Mouse (Mus musculus) thymus, postnatal 4 days (tissue): ENCODE results near the gene Ppp2r2d.

ENCODE experiments used
- DNase-seq: peaks from one replicate; pipeline ENCODE4 v3.0.0; 2021

The Ppp2r2d gene

GRCm38 (mm10) chr7:138863950-138864572, 18.2 kb downstream of the Ppp2r2d start:
- DNase-seq = no peak

- DNase-seq = no peak
Measured at GRCm38 (mm10) chr7:138864776-138865175, 18.9 kb downstream of the Ppp2r2d start.

- DNase-seq = no peak
Measured at GRCm38 (mm10) chr7:138867286-138867685, 21.4 kb downstream of the Ppp2r2d start.

DNA sequence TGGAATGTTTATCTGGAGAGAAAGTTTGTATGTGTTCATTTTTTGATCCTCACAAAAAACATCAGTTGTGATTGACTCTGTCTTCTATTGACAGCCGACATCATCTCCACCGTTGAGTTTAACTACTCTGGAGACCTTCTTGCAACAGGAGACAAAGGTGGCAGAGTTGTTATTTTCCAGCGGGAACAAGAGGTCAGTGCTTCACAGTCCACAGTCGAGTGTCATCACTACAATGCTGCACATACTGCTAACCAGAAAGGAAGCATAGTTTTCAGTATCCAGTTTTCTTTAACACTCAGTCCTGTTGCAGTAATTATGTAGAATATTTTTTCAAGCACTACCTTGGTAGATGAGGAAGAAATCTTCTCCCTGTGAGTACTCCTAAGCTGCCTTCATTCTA, 22.4 kb downstream of the Ppp2r2d start:
- DNase-seq = no peak

- DNase-seq = no peak
Measured at GRCm38 (mm10) chr7:138872956-138873355, 27.1 kb downstream of the Ppp2r2d start.

DNA sequence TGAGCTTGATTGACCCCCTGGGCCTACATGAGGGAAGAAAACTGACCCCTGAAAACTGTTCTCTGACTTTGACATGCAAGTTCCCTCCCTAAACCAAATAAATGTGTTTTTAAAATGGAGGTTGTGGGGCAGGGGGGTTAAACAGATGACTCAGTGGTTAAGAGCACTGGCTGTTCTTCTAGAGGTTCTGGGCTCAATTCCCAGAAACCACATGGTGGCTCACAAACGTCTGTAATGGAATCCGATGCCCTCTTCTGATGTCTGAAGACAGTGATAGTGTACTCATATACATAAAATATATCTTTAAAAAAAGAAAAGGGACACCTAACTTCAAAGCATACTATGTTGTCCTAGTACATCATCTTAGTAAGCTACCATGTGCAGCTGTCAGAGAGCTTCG, 29.2 kb downstream of the Ppp2r2d start:
- no peak for DNase-seq

GRCm38 (mm10) chr7:138883724-138884123, 37.8 kb downstream of the Ppp2r2d start:
- DNase-seq = no peak

- no peak for DNase-seq
Measured at GRCm38 (mm10) chr7:138885365-138886289, 39.7 kb downstream of the Ppp2r2d start.

GRCm38 (mm10) chr7:138898122-138898521, 52.2 kb downstream of the Ppp2r2d start:
- DNase-seq = no peak

GRCm38 (mm10) chr7:138898743-138899142, 52.9 kb downstream of the Ppp2r2d start:
- no peak for DNase-seq

DNA sequence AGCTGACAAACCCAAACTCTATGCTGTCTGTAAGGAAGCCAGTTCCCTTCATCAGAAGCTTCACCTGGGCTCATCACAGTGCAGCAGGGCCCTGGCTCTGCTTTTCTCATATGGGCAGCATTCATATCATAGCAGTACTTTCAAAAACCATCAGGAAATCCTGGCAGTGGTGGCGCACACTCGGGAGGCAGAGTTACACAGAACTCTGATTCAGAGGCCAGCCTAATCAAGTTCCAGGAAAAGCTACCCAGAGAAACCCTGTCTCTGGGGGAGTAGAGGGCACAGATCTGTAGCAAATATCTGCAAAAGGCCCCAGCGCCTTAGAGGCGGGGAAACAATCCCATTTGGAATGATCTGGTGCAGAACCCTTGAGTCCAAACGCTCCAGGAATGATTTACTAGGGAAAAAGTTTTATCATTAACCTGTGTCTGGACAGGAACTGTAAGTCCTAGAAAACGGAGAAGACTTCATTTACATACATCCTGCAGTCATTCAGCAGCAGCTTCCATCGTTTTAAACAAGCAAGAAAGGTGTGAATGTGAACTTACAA, 58.1 kb downstream of the Ppp2r2d start:
- DNase-seq = no peak

DNA sequence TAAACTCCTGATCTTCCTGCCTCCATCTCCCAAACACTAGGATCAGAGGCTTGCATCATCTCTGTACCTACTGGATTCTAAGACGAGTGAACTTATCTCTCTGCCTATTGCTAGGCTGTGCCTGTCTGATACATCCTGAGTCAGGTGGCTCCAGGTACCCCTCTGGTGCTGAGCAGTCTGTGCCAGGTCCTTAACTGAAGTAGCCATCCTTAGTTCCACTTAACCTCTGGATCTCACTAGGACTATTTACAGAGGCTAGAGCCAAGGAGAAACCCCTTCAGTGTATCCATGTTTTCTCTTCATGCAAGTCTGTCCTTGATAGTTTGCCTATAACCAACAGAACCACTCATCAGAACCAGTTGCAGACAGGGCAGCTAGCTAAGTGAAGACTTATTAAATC, 60.6 kb downstream of the Ppp2r2d start:
- no peak for DNase-seq

GRCm38 (mm10) chr7:138907043-138907442, 61.2 kb downstream of the Ppp2r2d start:
- DNase-seq = no peak

- no peak for DNase-seq
Measured at GRCm38 (mm10) chr7:138907976-138908375, 62.1 kb downstream of the Ppp2r2d start.

DNA sequence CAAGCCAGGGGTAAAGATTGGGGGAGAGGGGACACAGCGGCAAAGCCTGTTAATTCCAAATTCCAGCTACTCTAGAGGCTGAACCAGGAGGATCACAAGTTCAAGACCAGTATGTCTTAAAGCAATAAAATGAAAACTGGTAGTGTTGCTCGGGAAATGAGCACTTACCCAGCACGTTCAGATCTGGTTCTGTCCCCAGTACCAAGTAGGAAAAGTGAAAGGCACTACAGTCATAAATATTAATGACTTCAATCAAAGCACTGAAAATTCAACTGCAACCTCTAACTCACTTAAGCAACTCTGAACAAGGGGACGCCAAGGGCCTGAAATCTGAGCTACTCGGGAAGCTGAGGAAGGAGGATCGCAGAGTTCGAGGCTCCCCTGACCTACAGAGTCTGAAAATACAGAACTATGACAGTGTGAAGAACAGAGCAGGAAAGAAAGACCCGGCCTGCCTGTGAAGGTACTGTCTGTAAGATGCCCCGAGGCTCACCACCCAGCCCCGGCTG, 62.9 kb downstream of the Ppp2r2d start:
- DNase-seq = no peak

GRCm38 (mm10) chr7:138909277-138910192, 63.7 kb downstream of the Ppp2r2d start, which contains the start of gene Bnip3:
Gene Bnip3, minus strand, starts transcription at chr7:138909519.
- peak; percentile 93 for DNase-seq

- no peak for DNase-seq
Measured at GRCm38 (mm10) chr7:138910193-138910562, 64.3 kb downstream of the Ppp2r2d start.

- no peak for DNase-seq
Measured at GRCm38 (mm10) chr7:138913616-138914015, 67.7 kb downstream of the Ppp2r2d start.

DNA sequence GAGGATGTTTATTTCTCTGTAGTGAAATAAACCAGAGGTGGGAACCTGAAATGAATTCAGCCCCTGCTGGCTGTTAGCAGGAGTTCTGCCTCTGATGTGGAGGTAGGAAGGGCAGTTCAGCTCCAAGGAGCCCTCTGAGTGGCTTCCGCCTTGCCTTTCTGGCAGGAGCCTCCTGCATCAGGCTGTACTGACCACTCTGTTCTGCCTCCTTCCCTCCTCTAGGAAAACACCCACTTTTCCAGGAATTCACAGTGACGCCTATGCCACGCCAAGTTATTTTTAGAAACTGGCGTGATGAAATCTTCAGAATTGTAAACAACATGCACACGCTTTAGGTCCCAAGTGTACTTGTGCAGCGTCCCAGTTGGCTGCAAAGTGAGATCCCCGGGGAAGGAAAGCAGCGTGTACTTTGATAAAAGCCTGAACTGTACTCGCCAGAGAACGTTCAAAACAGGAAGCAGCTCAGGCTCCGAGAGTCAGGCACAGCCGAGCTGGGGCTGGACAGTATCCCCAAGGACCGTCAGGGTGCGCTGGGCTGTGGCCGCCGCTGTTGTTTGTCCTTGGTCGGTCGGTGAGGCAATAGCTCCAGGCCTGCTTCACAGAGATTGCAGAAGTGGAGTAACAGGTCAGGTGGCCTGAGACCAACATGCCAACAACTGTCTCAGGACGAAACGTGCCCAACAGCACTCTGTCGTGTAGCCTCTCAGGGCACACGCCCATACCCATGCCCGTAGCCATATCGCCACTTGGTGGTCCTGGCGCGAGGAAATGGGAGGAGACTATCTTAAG, 73.5 kb downstream of the Ppp2r2d start:
- peak; percentile 24 for DNase-seq

DNA sequence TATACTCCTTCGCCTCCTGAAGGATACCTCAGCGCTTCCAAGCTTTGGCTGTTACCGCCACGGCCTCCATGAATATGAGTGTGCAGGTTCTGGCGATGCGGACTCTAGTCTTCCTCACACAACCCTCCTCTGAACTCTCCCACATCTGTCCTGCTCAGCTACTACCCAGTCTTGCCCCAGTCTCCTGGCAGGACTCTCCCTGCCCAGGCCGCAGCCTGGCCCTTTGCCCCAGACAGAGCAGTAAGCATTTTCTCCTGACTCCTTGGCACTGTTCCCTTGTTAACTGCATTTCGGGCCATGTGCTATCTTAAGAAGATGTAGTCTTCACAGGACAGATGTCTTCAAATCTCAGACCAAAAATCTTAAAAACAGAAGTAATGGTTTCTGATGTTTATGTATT, 75.7 kb downstream of the Ppp2r2d start:
- no peak for DNase-seq

- peak; percentile 48 for DNase-seq
Measured at GRCm38 (mm10) chr7:138923756-138924425, 78.0 kb downstream of the Ppp2r2d start.
